Mouse (Mus musculus) layer of hippocampus, postnatal 25 days (tissue): ENCODE data around the gene Sync. TPM values are rescaled to one million over a fixed set of nuclear protein-coding genes. Genes with fewer than 3 reads are reported as not detected.

Experiments
- DNase-seq, 2 experiments: peaks; one replicate each; pipeline ENCODE4 v3.0.0; 2022; ENCODE audit warnings: mixed read lengths in 2 of 2, low spot score in 1 of 2; ENCODE audit errors: extremely low spot score in 1 of 2
- total RNA-seq, 2 experiments: library from RNA; stranded (reverse); gene quantifications; 2 replicates each; pipeline ENCODE4 v1.2.3; 2021

The Sync gene
- total RNA-seq, 2 experiments from 2014 or later, result 0.79 to 1.3 TPM

GRCm38 (mm10) chr4:129299121-129299520 is 11.7 kb downstream of the Sync start:
- DNase-seq, result no peak

- no peak for DNase-seq
These were observed 16.0 kb downstream of the Sync start for GRCm38 (mm10) chr4:129303401-129303800.

GRCm38 (mm10) chr4:129303816-129304215 is 16.4 kb downstream of the Sync start:
- DNase-seq, result no peak

GRCm38 (mm10) chr4:129304306-129304705 is 16.9 kb downstream of the Sync start:
- no peak for DNase-seq

- DNase-seq, result no peak
These were observed 20.5 kb downstream of the Sync start for GRCm38 (mm10) chr4:129307936-129308335.

GRCm38 (mm10) chr4:129313886-129314285 is 26.5 kb downstream of the Sync start:
- no peak for DNase-seq

GRCm38 (mm10) chr4:129320876-129321275 is 33.5 kb downstream of the Sync start:
- no peak for DNase-seq

- no peak for DNase-seq
These were observed 34.6 kb downstream of the Sync start for GRCm38 (mm10) chr4:129322042-129322441.

GRCm38 (mm10) chr4:129323491-129323890 is 36.1 kb downstream of the Sync start:
- no peak for DNase-seq

GRCm38 (mm10) chr4:129324756-129325155 is 37.3 kb downstream of the Sync start:
- DNase-seq, result no peak

GRCm38 (mm10) chr4:129326191-129326590 is 38.8 kb downstream of the Sync start:
- DNase-seq, result no peak

GRCm38 (mm10) chr4:129332846-129333245 is 45.4 kb downstream of the Sync start:
- DNase-seq, result no peak

- peak in 1 of 2 experiments; percentile 24 for DNase-seq
These were observed 47.3 kb downstream of the Sync start for GRCm38 (mm10) chr4:129334677-129335215.

- DNase-seq, result peak; percentile 86 to 94
These were observed 48.0 kb downstream of the Sync start, which contains the start of the genes Rbbp4 and Zbtb8os for GRCm38 (mm10) chr4:129335216-129336074. Rbbp4 (minus strand) TSS chr4:129335370. Zbtb8os (plus strand) TSS chr4:129335695.

- no peak for DNase-seq
These were observed 48.9 kb downstream of the Sync start for GRCm38 (mm10) chr4:129336291-129336690.

GRCm38 (mm10) chr4:129339743-129340142 is 52.3 kb downstream of the Sync start:
- no peak for DNase-seq

GRCm38 (mm10) chr4:129341888-129342287 is 54.5 kb downstream of the Sync start:
- no peak for DNase-seq

GRCm38 (mm10) chr4:129342705-129343104 is 55.3 kb downstream of the Sync start:
- no peak for DNase-seq

- peak; percentile 10 to 14 for DNase-seq
These were observed 59.2 kb downstream of the Sync start for GRCm38 (mm10) chr4:129346481-129347154.

- peak; percentile 48 to 82 for DNase-seq
These were observed 63.2 kb downstream of the Sync start for GRCm38 (mm10) chr4:129350644-129351043.

- DNase-seq, result peak; percentile 6 to 22
These were observed 63.7 kb downstream of the Sync start for GRCm38 (mm10) chr4:129351111-129351510.
